In genomic region chr2:79254588-79255191, GRCm38 (mm10) we compare ENCODE assay signal across 8 mouse cellular contexts. TPM values are rescaled to one million over a fixed set of nuclear protein-coding genes. Genes with fewer than 3 reads are reported as not detected.
DNase-seq lines count a peak whose midpoint lies in the region; ATAC-seq and TF ChIP-seq lines count a peak whose summit lies in the region.

No protein-coding gene starts in this region.

- intact Hi-C loops in gastrocnemius, postnatal 36 days (cut with DNase I), result no loop called here

- peaks cover 20% of the 10 kb centered on the region for H3K4me1 ChIP-seq in limb, embryonic 15.5 days

- no peak; the same call in 1 of the 2 replicates for ATAC-seq in limb, embryonic 15.5 days (ENCODE audit: insufficient number of reproducible peaks, low FRiP score, low TSS enrichment, low read depth)

- peak overlapping the region; percentile 93 for H3K27ac ChIP-seq in layer of hippocampus, adult 2 months
- peak overlapping the region; percentile 22; the same call in 1 of the 2 replicates for H3K27ac ChIP-seq in limb, embryonic 15.5 days

- DNase-seq in layer of hippocampus, adult 2 months (ENCODE audit: low spot score in 2 of 2), result no peak
- no peak for DNase-seq in layer of hippocampus, adult 8-10 months (ENCODE audit: low spot score in 2 of 2)
- DNase-seq in heart, adult 9 months (ENCODE audit: low spot score in 2 of 2), result peak; percentile 19 to 63
- DNase-seq in monocyte, adult 2 months (ENCODE audit: low read depth in 1 of 2, low spot score in 2 of 2), result peak; percentile 55 to 62
- DNase-seq in thymus, postnatal 36 days, result peak; percentile 52 to 57
- no peak for DNase-seq in gastrocnemius, postnatal 36 days
- no peak for DNase-seq in frontal cortex, postnatal 25 days (ENCODE audit: low spot score in 2 of 2)

- H3K9me3 ChIP-seq in limb, embryonic 15.5 days, result no peaks in the 10 kb centered on the region

- H3K4me2 ChIP-seq in limb, embryonic 15.5 days, result peak overlapping the region; percentile 88

- WGBS in limb, embryonic 15.5 days, result 62% methylated on average over 3 of the region's 3 CpGs

- no peak overlapping the region for H3K9ac ChIP-seq in limb, embryonic 15.5 days

- TF ChIP-seq CTCF in layer of hippocampus, adult 2 months (conservative IDR thresholded peaks at IDR 0.05), result no peak

- H3K4me3 ChIP-seq in layer of hippocampus, adult 2 months, result peak overlapping the region; percentile 58
- peak overlapping the region; percentile 47 for H3K4me3 ChIP-seq in limb, embryonic 15.5 days

- no peaks in the 10 kb centered on the region for H3K36me3 ChIP-seq in limb, embryonic 15.5 days

- no peaks in the 10 kb centered on the region for H3K27me3 ChIP-seq in limb, embryonic 15.5 days

RNA-seq across cellular contexts. Expression of gene Itga4, which starts 0.5 kb away (rescaled TPM):
- total RNA-seq in layer of hippocampus, adult 2 months (2021), result 10 to 100 TPM; 25.9 to 28.6 TPM
- 10 to 100 TPM; 19.2 to 25.8 (median 23.6) TPM for total RNA-seq in layer of hippocampus, adult 8-10 months (2022)
- polyA plus RNA-seq in limb, embryonic 15.5 days (2015; fragmentation: Nextera tagmentation; extraction: Ambion mirVana), result 6.9 and 7.4 TPM in 2 replicates
- 1 to 10 TPM; 2.8 to 3.9 TPM for total RNA-seq in gastrocnemius, postnatal 36 days (2021)

Comparison
In these comparisons a context has a peak if more than half of its experiments do, and no peak if none do; other contexts are left out.
1. DNase-seq: peak in heart, adult 9 months (2 of 2), monocyte, adult 2 months (2 of 2) and thymus, postnatal 36 days (2 of 2); none in layer of hippocampus, adult 2 months (0 of 2), layer of hippocampus, adult 8-10 months (0 of 2), gastrocnemius, postnatal 36 days (0 of 2) and frontal cortex, postnatal 25 days (0 of 2).
2. RNA of gene Itga4, which starts 0.5 kb away (total RNA-seq): 25.9 to 28.6 TPM in layer of hippocampus, adult 2 months and 19.2 to 25.8 TPM in layer of hippocampus, adult 8-10 months; 2.8 to 3.9 TPM in gastrocnemius, postnatal 36 days; every median in the first group is over 4 times any median in the second.